Mouse (Mus musculus): ENCODE data around the gene Hist2h2ab. TPM values are rescaled to one million over a fixed set of nuclear protein-coding genes. Genes with fewer than 3 reads are reported as not detected.
"Not testable (repeated sequence)": the region's sequence is repeated elsewhere in the genome, so short reads cannot be mapped to it uniquely, and the experiment has no call there.

Hist2h2ab gene
- polyA plus RNA-seq, 1 experiment from 2014 or later: 0.77 TPM

DNA sequence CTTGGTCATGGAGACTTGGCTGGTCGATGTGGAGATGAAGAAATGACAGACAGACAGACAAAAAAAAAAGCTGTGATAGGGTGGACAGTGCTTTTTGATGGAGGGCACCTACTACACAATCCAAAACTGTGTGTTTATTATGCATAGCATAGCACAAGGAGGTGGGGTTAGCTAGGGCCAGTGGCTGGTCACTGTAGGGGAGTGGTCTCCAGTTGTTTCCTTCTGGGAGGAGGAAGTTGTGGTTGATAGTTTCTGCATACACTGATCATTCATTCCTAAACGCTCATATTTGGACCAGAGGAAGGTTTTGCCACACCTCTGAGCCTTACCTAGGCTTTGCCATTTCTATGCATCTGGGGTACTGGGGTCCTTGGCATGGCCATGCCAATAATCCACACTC is 10.7 kb downstream of the Hist2h2ab start:
- 93% methylated on average over 2 of the region's 2 CpGs for WGBS
- H3K4me1 ChIP-seq (replicated peaks): 0 out of 2 replicates have a peak, but pooled peaks cover 2% of the 10 kb centered on the region
- no peak for ATAC-seq (ENCODE audit: low FRiP score, low read depth)
- no peaks in the 10 kb centered on the region for H3K9me3 ChIP-seq
- H3K4me3 ChIP-seq: no peak overlapping the region
- H3K27ac ChIP-seq (replicated peaks): no peak overlapping the region
- no peak overlapping the region for H3K4me2 ChIP-seq
- no peak overlapping the region for H3K9ac ChIP-seq
- H3K36me3 ChIP-seq: no peaks in the 10 kb centered on the region
- no peaks in the 10 kb centered on the region for H3K27me3 ChIP-seq

- no peaks in the 10 kb centered on the region for H3K4me1 ChIP-seq (replicated peaks)
- ATAC-seq (ENCODE audit: low FRiP score, low read depth): no peak
- no peaks in the 10 kb centered on the region for H3K27me3 ChIP-seq
- no peak overlapping the region for H3K4me3 ChIP-seq
- H3K36me3 ChIP-seq: no peaks in the 10 kb centered on the region
- H3K9me3 ChIP-seq: no peaks in the 10 kb centered on the region
- 69% methylated on average over 4 of the region's 4 CpGs for WGBS
- H3K27ac ChIP-seq (replicated peaks): no peak overlapping the region
- no peak overlapping the region for H3K4me2 ChIP-seq
- no peak overlapping the region for H3K9ac ChIP-seq
Measured at GRCm38 (mm10) chr3:96230910-96231757, 11.5 kb downstream of the Hist2h2ab start.

DNA sequence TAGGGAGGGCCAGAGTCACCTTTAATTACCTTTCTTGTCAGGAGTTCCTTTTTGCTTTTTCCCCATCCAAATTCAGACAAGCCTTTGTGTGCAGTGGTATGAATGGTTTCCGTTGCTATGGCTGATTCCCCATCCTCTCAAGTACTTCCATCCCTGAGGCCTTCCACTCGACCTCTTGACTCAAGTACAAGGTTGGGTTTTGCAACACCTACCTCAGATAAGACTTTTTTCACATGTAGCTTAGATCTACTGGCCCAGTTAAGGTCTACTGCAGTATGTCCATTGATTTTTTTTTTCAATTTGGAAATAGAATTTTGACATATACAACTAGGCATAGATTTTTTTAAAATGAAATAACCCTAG is 12.1 kb downstream of the Hist2h2ab start:
- H3K9ac ChIP-seq: no peak overlapping the region
- WGBS: 59% methylated on average over 2 of the region's 2 CpGs
- H3K27ac ChIP-seq (replicated peaks): no peak overlapping the region
- no peak for ATAC-seq (ENCODE audit: low FRiP score, low read depth)
- H3K4me1 ChIP-seq (replicated peaks): no peaks in the 10 kb centered on the region
- no peaks in the 10 kb centered on the region for H3K27me3 ChIP-seq
- no peaks in the 10 kb centered on the region for H3K9me3 ChIP-seq
- no peak overlapping the region for H3K4me3 ChIP-seq
- no peaks in the 10 kb centered on the region for H3K36me3 ChIP-seq
- H3K4me2 ChIP-seq: no peak overlapping the region

- H3K9ac ChIP-seq: no peak overlapping the region
- no peaks in the 10 kb centered on the region for H3K9me3 ChIP-seq
- H3K36me3 ChIP-seq: no peaks in the 10 kb centered on the region
- no peak for ATAC-seq (ENCODE audit: low FRiP score, low read depth)
- no peak overlapping the region for H3K27ac ChIP-seq (replicated peaks)
- no peak overlapping the region for H3K4me2 ChIP-seq
- H3K4me3 ChIP-seq: no peak overlapping the region
- WGBS: 94% methylated on average over 2 of the region's 2 CpGs
- no peaks in the 10 kb centered on the region for H3K27me3 ChIP-seq
- H3K4me1 ChIP-seq (replicated peaks): peaks cover 14% of the 10 kb centered on the region
Measured at GRCm38 (mm10) chr3:96234914-96235313, 15.2 kb downstream of the Hist2h2ab start.

GRCm38 (mm10) chr3:96235836-96236235 is 16.2 kb downstream of the Hist2h2ab start:
- H3K4me3 ChIP-seq: no peak overlapping the region
- no peaks in the 10 kb centered on the region for H3K36me3 ChIP-seq
- H3K27ac ChIP-seq (replicated peaks): no peak overlapping the region
- H3K4me1 ChIP-seq (replicated peaks): peaks cover 19% of the 10 kb centered on the region
- no peaks in the 10 kb centered on the region for H3K9me3 ChIP-seq
- no peak for ATAC-seq (ENCODE audit: low FRiP score, low read depth)
- no peak overlapping the region for H3K9ac ChIP-seq
- no peaks in the 10 kb centered on the region for H3K27me3 ChIP-seq
- no peak overlapping the region for H3K4me2 ChIP-seq
- 70% methylated on average over 3 of the region's 3 CpGs for WGBS

DNA sequence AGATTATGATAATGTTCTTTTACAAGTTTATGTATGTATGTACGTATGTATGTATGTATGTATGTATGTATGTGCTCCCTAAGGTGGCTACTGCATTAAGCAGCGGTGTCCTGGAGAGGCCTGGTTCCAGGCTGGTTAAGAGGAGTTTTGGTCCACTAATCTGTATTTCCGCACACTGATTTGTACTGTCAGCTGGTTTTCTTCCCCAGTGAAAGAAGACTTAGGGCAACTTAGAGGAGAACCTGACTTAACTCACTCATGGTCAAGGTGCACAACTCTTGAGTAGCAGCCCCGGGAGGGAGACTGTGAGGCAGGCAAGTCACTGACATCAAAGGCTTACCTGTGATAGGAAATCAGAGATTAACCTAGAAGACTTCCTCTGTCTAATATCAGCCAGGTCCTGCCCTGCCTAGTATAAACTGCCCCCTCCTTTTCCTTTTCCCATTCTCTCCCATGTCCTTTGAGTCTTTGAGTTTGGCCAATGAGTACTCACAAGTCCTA is 17.2 kb downstream of the Hist2h2ab start:
- Histone ChIP-seq H3K4me3 (peak overlapping the region; percentile 26; the same call in 1 of the 2 replicates), H3K9ac (no peak overlapping the region), H3K4me1 (replicated peaks) (peaks cover 22% of the 10 kb centered on the region), H3K9me3 (no peaks in the 10 kb centered on the region), H3K4me2 (peak overlapping the region; percentile 51), H3K27ac (replicated peaks) (no peak overlapping the region), H3K27me3 (no peaks in the 10 kb centered on the region), H3K36me3 (no peaks in the 10 kb centered on the region)
- 92% methylated on average over 4 of the region's 4 CpGs for WGBS
- ATAC-seq (ENCODE audit: low FRiP score, low read depth): no peak

DNA sequence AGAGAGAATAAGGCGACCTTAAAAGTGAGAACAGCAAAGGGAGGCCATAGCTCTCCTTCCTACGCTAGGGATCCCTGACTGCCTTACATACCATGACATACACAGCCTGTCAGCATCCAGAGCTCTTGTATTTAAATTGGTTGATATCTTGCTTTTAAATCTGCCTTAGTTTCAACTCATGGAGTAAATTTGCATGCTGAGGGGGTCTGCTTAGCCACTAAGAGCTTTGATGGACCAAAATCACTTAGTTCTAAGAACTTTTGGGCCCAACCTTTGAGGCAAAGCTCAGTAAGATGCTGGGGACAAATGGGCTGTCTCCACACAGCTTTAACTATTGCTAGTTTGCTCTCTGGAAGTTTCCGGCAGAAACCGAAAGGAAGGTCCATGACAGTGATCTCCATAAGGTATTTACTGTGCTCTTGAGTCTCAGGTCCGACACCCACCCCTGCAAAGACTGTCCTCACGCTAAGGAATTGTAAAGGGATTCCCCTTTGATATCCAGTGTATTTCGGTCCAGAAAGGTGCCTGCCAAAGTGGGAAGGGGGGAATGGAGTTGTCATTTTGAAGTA is 17.8 kb downstream of the Hist2h2ab start:
- Histone ChIP-seq H3K4me3 (peak overlapping the region; percentile 26), H3K27me3 (no peaks in the 10 kb centered on the region), H3K36me3 (no peaks in the 10 kb centered on the region), H3K9ac (0 out of 2 replicates have a peak overlapping the region, but pooled peaks have one; percentile 19), H3K4me1 (replicated peaks) (peaks cover 22% of the 10 kb centered on the region), H3K27ac (replicated peaks) (no peak overlapping the region), H3K9me3 (no peaks in the 10 kb centered on the region), H3K4me2 (peak overlapping the region; percentile 51)
- WGBS: 31% methylated on average over 7 of the region's 7 CpGs
- ATAC-seq (ENCODE audit: low FRiP score, low read depth): no peak

GRCm38 (mm10) chr3:96237904-96238511 is 18.3 kb downstream of the Hist2h2ab start:
- peak overlapping the region; percentile 38 for H3K9ac ChIP-seq
- H3K27ac ChIP-seq (replicated peaks): no peak overlapping the region
- WGBS: 2% methylated on average over 12 of the region's 12 CpGs
- peaks cover 22% of the 10 kb centered on the region for H3K4me1 ChIP-seq (replicated peaks)
- peak overlapping the region; percentile 26 for H3K4me3 ChIP-seq
- peak overlapping the region; percentile 51 for H3K4me2 ChIP-seq
- H3K27me3 ChIP-seq: no peaks in the 10 kb centered on the region
- H3K9me3 ChIP-seq: no peaks in the 10 kb centered on the region
- no peak for ATAC-seq (ENCODE audit: low FRiP score, low read depth)
- H3K36me3 ChIP-seq: no peaks in the 10 kb centered on the region

GRCm38 (mm10) chr3:96238954-96239793 is 19.5 kb downstream of the Hist2h2ab start, which contains the start of gene Hist2h3c2:
Gene Hist2h3c2 (minus strand): TSS chr3:96239127.
- H3K36me3 ChIP-seq, H3K27me3 ChIP-seq, H3K9me3 ChIP-seq: not testable (repeated sequence)
- Histone ChIP-seq H3K4me2 (peak within 1 kb of the TSS; percentile 51), H3K27ac (replicated peaks) (peak within 1 kb of the TSS; percentile 77; the same call in 1 of the 2 replicates), H3K4me3 (peak within 1 kb of the TSS; percentile 36), H3K9ac (peak within 1 kb of the TSS; percentile 38), H3K4me1 (replicated peaks) (peaks cover 25% of the 10 kb centered on the region)
- WGBS: 0% methylated on average over 18 of the region's 68 CpGs
- peak; percentile 91 for ATAC-seq (ENCODE audit: low FRiP score, low read depth)

DNA sequence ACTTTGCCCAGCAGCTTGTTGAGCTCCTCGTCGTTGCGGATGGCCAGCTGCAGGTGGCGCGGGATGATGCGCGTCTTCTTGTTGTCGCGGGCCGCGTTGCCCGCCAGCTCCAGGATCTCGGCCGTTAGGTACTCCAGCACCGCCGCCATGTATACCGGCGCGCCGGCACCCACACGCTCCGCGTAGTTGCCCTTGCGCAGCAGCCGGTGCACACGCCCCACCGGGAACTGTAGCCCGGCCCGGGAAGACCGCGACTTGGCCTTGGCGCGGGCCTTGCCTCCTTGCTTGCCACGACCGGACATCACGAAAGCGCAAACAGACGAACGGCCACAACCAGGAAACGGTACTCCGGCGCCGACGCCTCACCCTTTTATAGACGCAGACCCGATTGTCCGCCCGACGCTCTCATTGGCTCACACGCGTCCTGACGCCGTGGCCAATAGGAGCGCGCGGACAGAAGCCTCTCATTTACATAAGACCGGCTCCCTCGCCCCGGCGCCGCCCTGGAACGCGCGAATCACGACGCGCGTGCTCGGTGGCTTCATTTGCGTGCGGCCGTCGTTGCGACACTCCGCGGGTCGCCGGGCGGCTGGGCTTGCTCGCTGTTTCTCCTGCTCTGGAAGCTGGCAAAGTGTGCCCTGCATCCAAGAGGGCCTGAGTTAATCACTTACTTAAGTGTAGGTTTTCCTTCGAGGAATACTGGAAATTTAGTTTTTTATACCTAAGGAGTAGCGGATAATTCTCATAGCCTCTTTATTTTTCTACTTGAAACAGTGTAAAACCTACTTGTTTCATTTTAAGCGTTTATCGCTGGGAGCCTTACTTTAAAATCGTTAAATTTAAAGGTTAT is 20.5 kb downstream of the Hist2h2ab start, which contains the start of gene Hist2h2aa2:
TSS of gene Hist2h2aa2 (minus strand) at position 328 of the 850 bp plus-strand sequence.
- peak within 1 kb of the TSS; percentile 56 for H3K4me2 ChIP-seq
- not testable (repeated sequence) for H3K9me3 ChIP-seq, H3K27me3 ChIP-seq, H3K36me3 ChIP-seq
- H3K4me3 ChIP-seq: peak within 1 kb of the TSS; percentile 36
- ATAC-seq (ENCODE audit: low FRiP score, low read depth): peak; percentile 93
- peak within 1 kb of the TSS; percentile 42 for H3K9ac ChIP-seq
- WGBS: 3% methylated on average over 38 of the region's 85 CpGs
- H3K27ac ChIP-seq (replicated peaks): peak within 1 kb of the TSS; percentile 86
- peaks cover 33% of the 10 kb centered on the region for H3K4me1 ChIP-seq (replicated peaks)

DNA sequence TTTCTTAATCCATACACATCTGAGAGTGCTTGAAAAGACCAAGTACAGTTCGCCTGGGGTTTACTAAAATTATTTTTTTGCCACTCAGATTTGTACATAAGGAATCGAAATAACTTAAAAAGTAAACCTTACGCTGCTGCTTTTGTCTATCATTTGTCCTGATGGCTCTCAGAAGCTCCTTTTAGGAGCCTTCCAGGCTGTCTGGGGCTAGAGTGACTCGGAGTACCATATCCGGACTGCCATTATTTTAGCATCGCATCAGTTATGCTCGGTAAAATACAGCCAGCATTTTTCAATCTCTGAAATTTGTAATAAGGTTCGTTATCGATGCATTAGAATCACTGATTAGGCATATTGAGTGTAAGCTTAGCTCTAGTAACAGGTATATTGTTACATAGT is 21.1 kb downstream of the Hist2h2ab start:
- Histone ChIP-seq H3K27me3 (no peaks in the 10 kb centered on the region), H3K36me3 (no peaks in the 10 kb centered on the region), H3K4me2 (peak overlapping the region; percentile 56), H3K27ac (replicated peaks) (peak overlapping the region; percentile 86), H3K4me3 (peak overlapping the region; percentile 30), H3K9me3 (no peaks in the 10 kb centered on the region), H3K9ac (peak overlapping the region; percentile 42; the same call in 1 of the 2 replicates), H3K4me1 (replicated peaks) (peaks cover 33% of the 10 kb centered on the region)
- 70% methylated on average over 9 of the region's 9 CpGs for WGBS
- ATAC-seq (ENCODE audit: low FRiP score, low read depth): no peak
